Mouse (Mus musculus) forebrain, postnatal 0 days (tissue): ENCODE measurements around the gene Gal3st2c. TPM values are rescaled to one million over a fixed set of nuclear protein-coding genes. Genes with fewer than 3 reads are reported as not detected.
A peak's percentile ranks its signal among the peaks of the same experiment; 100 is the strongest.
"Not testable (repeated sequence)": the region's sequence is repeated elsewhere in the genome, so short reads cannot be mapped to it uniquely, and the experiment has no call there.

Source experiments
- ATAC-seq: fragments of 200-750 bp; cut with Nextera tagmentation; 2 replicates; pipeline ENCODE4 v1.8.0; 2017; ENCODE audit warnings: mild to moderate bottlenecking, moderate library complexity
- DNase-seq: peaks from one replicate; pipeline ENCODE4 v3.0.0-alpha.2; 2015
- H3K27ac ChIP-seq: fragments of 300-500 bp; sonication (generic); 2 replicates; pipeline ENCODE4 v1.5.1; 2014; ENCODE audit warnings: low read depth, mild to moderate bottlenecking, antibody characterized with exemption, low read length, moderate library complexity, mixed read lengths
- H3K27me3 ChIP-seq: fragments of 300-500 bp; sonication (generic); 2 replicates; pipeline ENCODE4 v1.6.1; 2014; ENCODE audit warnings: mild to moderate bottlenecking, low read length, mixed read lengths; ENCODE audit not compliant: insufficient read depth
- H3K36me3 ChIP-seq: fragments of 300-500 bp; sonication (generic); 2 replicates; pipeline ENCODE4 v1.6.1; 2014; ENCODE audit warnings: mild to moderate bottlenecking, moderate library complexity; ENCODE audit not compliant: insufficient read depth
- H3K4me1 ChIP-seq: fragments of 300-500 bp; sonication (generic); 2 replicates; pipeline ENCODE4 v1.6.1; 2014; ENCODE audit warnings: antibody characterized with exemption; ENCODE audit not compliant: insufficient read depth
- H3K4me2 ChIP-seq: fragments of 300-500 bp; sonication (generic); 2 replicates; pipeline ENCODE4 v1.6.1; 2014; ENCODE audit warnings: low read depth, mild to moderate bottlenecking, moderate library complexity
- H3K4me3 ChIP-seq: fragments of 300-500 bp; sonication (generic); 2 replicates; pipeline ENCODE4 v1.5.1; 2014; ENCODE audit warnings: low read depth, low read length, mixed read lengths
- H3K9ac ChIP-seq: fragments of 300-500 bp; sonication (generic); 2 replicates; pipeline ENCODE4 v1.6.1; 2014; ENCODE audit warnings: mild to moderate bottlenecking
- H3K9me3 ChIP-seq: fragments of 300-500 bp; sonication (generic); 2 replicates; pipeline ENCODE4 v1.6.1; 2016; ENCODE audit warnings: low read length
- CTCF ChIP-seq: sonication (generic); IDR thresholded peaks from 2 replicates; pipeline ENCODE4 v1.5.1; 2016; ENCODE audit warnings: antibody characterized with exemption, control low read depth, low read depth
- WGBS: fragments of 180-500 bp; shearing (Covaris S2); extraction: QIAGEN DNeasy Blood & Tissue Kit; methylation state at CpG from one replicate; pipeline ENCODE4 v1.1.7; 2014; 5-methylcytosine and 5-hydroxymethylcytosine counted together
- polyA plus RNA-seq: library from polyadenylated mRNA; unstranded; fragments of >200 nt; fragmentation: Nextera tagmentation; extraction: Ambion mirVana; gene quantifications from 2 replicates; pipeline ENCODE4 v1.2.1, GENCODE M21; 2015
- total RNA-seq: library from RNA; depleted of rRNA; stranded (reverse); fragments of >200 nt; gene quantifications from 2 replicates; pipeline ENCODE4 v1.2.3, GENCODE M21; 2014

Gene Gal3st2c
- total and polyA plus RNA-seq, 2 experiments from 2014 or later: not detected

GRCm38 (mm10) chr1:94046544-94046943 lies 56.2 kb downstream of the Gal3st2c start:
- Histone ChIP-seq H3K4me2 (no peak overlapping the region), H3K27ac (no peak overlapping the region), H3K4me1 (no peaks in the 10 kb centered on the region), H3K9ac (no peak overlapping the region), H3K36me3 (no peaks in the 10 kb centered on the region), H3K9me3 (no peaks in the 10 kb centered on the region), H3K4me3 (no peak overlapping the region), H3K27me3 (no peaks in the 10 kb centered on the region)
- WGBS: 77% methylated on average over 4 of the region's 4 CpGs
- no peak for DNase-seq
- no peak for TF ChIP-seq CTCF
- no peak for ATAC-seq

GRCm38 (mm10) chr1:94051104-94051503 lies 60.8 kb downstream of the Gal3st2c start:
- no peak overlapping the region for H3K9ac ChIP-seq
- no peaks in the 10 kb centered on the region for H3K4me1 ChIP-seq
- no peaks in the 10 kb centered on the region for H3K9me3 ChIP-seq
- no peak for TF ChIP-seq CTCF
- no peak overlapping the region for H3K27ac ChIP-seq
- ATAC-seq (no peak), DNase-seq (no peak)
- no peak overlapping the region for H3K4me2 ChIP-seq
- WGBS: 90% methylated on average over 5 of the region's 5 CpGs
- no peaks in the 10 kb centered on the region for H3K27me3 ChIP-seq
- H3K4me3 ChIP-seq: no peak overlapping the region
- no peaks in the 10 kb centered on the region for H3K36me3 ChIP-seq

GRCm38 (mm10) chr1:94052373-94052772 lies 62.1 kb downstream of the Gal3st2c start, which contains the start of gene Pdcd1:
Gene Pdcd1, minus strand, starts transcription at chr1:94052553.
- ATAC-seq: no peak
- H3K36me3 ChIP-seq: no peaks in the 10 kb centered on the region
- H3K4me2 ChIP-seq: no peak within 1 kb of the TSS
- H3K4me1 ChIP-seq: no peaks in the 10 kb centered on the region
- no peak within 1 kb of the TSS for H3K4me3 ChIP-seq
- H3K9me3 ChIP-seq: no peaks in the 10 kb centered on the region
- no peak for DNase-seq
- no peaks in the 10 kb centered on the region for H3K27me3 ChIP-seq
- WGBS: 73% methylated on average over 6 of the region's 6 CpGs
- H3K27ac ChIP-seq: no peak within 1 kb of the TSS
- no peak within 1 kb of the TSS for H3K9ac ChIP-seq
- no peak for TF ChIP-seq CTCF

GRCm38 (mm10) chr1:94053530-94054216 lies 63.4 kb downstream of the Gal3st2c start:
- Histone ChIP-seq H3K27ac (no peak overlapping the region), H3K4me2 (no peak overlapping the region), H3K9me3 (no peaks in the 10 kb centered on the region), H3K4me3 (no peak overlapping the region), H3K9ac (no peak overlapping the region), H3K36me3 (no peaks in the 10 kb centered on the region), H3K27me3 (no peaks in the 10 kb centered on the region), H3K4me1 (no peaks in the 10 kb centered on the region)
- no peak for TF ChIP-seq CTCF
- ATAC-seq: no peak
- WGBS: 59% methylated on average over 7 of the region's 7 CpGs
- peak; percentile 26 for DNase-seq

GRCm38 (mm10) chr1:94054481-94054880 lies 64.2 kb downstream of the Gal3st2c start:
- H3K4me3 ChIP-seq: no peak overlapping the region
- H3K27ac ChIP-seq: no peak overlapping the region
- 44% methylated on average over 1 of the region's 1 CpGs for WGBS
- no peak for TF ChIP-seq CTCF
- DNase-seq (peak; percentile 33), ATAC-seq (peak; percentile 50)
- H3K4me1 ChIP-seq: no peaks in the 10 kb centered on the region
- no peaks in the 10 kb centered on the region for H3K36me3 ChIP-seq
- H3K27me3 ChIP-seq: no peaks in the 10 kb centered on the region
- H3K9me3 ChIP-seq: no peaks in the 10 kb centered on the region
- H3K9ac ChIP-seq: no peak overlapping the region
- H3K4me2 ChIP-seq: no peak overlapping the region

GRCm38 (mm10) chr1:94055966-94056365 lies 65.7 kb downstream of the Gal3st2c start:
- no peaks in the 10 kb centered on the region for H3K4me1 ChIP-seq
- DNase-seq (no peak), ATAC-seq (no peak)
- H3K27me3 ChIP-seq: no peaks in the 10 kb centered on the region
- no peaks in the 10 kb centered on the region for H3K36me3 ChIP-seq
- no peak overlapping the region for H3K9ac ChIP-seq
- H3K27ac ChIP-seq: no peak overlapping the region
- H3K4me3 ChIP-seq: no peak overlapping the region
- WGBS: 87% methylated on average over 3 of the region's 3 CpGs
- H3K9me3 ChIP-seq: no peaks in the 10 kb centered on the region
- H3K4me2 ChIP-seq: no peak overlapping the region
- TF ChIP-seq CTCF: no peak

GRCm38 (mm10) chr1:94057401-94057800 lies 67.1 kb downstream of the Gal3st2c start:
- no peaks in the 10 kb centered on the region for H3K36me3 ChIP-seq
- no peak for ATAC-seq
- no peak overlapping the region for H3K9ac ChIP-seq
- H3K27ac ChIP-seq: no peak overlapping the region
- no peak overlapping the region for H3K4me2 ChIP-seq
- no peaks in the 10 kb centered on the region for H3K9me3 ChIP-seq
- WGBS: 98% methylated on average over 2 of the region's 2 CpGs
- DNase-seq: no peak
- no peaks in the 10 kb centered on the region for H3K4me1 ChIP-seq
- no peak overlapping the region for H3K4me3 ChIP-seq
- no peaks in the 10 kb centered on the region for H3K27me3 ChIP-seq
- no peak for TF ChIP-seq CTCF

- WGBS: 61% methylated on average over 1 of the region's 1 CpGs
- H3K36me3 ChIP-seq, ATAC-seq, H3K9ac ChIP-seq, H3K4me3 ChIP-seq, H3K4me1 ChIP-seq, H3K9me3 ChIP-seq, H3K27ac ChIP-seq, H3K27me3 ChIP-seq, DNase-seq, H3K4me2 ChIP-seq: not testable (repeated sequence)
Measured at GRCm38 (mm10) chr1:94058281-94058680, 68.0 kb downstream of the Gal3st2c start.
